Mouse (Mus musculus) forebrain, postnatal 0 days (tissue): Measurements from ENCODE around the gene Gbp7. TPM values are rescaled to one million over a fixed set of nuclear protein-coding genes. Genes with fewer than 3 reads are reported as not detected.
"Not testable (repeated sequence)": the region's sequence is repeated elsewhere in the genome, so short reads cannot be mapped to it uniquely, and the experiment has no call there.

Source experiments
- ATAC-seq: fragments of 200-750 bp; cut with Nextera tagmentation; 2 replicates; pipeline ENCODE4 v1.8.0; 2017; ENCODE audit warnings: mild to moderate bottlenecking, moderate library complexity
- DNase-seq: peaks from one replicate; pipeline ENCODE4 v3.0.0-alpha.2; 2015
- H3K27ac ChIP-seq: fragments of 300-500 bp; sonication (generic); 2 replicates; pipeline ENCODE4 v1.5.1; 2014; ENCODE audit warnings: low read depth, mild to moderate bottlenecking, antibody characterized with exemption, low read length, moderate library complexity, mixed read lengths
- H3K27me3 ChIP-seq: fragments of 300-500 bp; sonication (generic); 2 replicates; pipeline ENCODE4 v1.6.1; 2014; ENCODE audit warnings: mild to moderate bottlenecking, low read length, mixed read lengths; ENCODE audit not compliant: insufficient read depth
- H3K36me3 ChIP-seq: fragments of 300-500 bp; sonication (generic); 2 replicates; pipeline ENCODE4 v1.6.1; 2014; ENCODE audit warnings: mild to moderate bottlenecking, moderate library complexity; ENCODE audit not compliant: insufficient read depth
- H3K4me1 ChIP-seq: fragments of 300-500 bp; sonication (generic); 2 replicates; pipeline ENCODE4 v1.6.1; 2014; ENCODE audit warnings: antibody characterized with exemption; ENCODE audit not compliant: insufficient read depth
- H3K4me2 ChIP-seq: fragments of 300-500 bp; sonication (generic); 2 replicates; pipeline ENCODE4 v1.6.1; 2014; ENCODE audit warnings: low read depth, mild to moderate bottlenecking, moderate library complexity
- H3K4me3 ChIP-seq: fragments of 300-500 bp; sonication (generic); 2 replicates; pipeline ENCODE4 v1.5.1; 2014; ENCODE audit warnings: low read depth, low read length, mixed read lengths
- H3K9ac ChIP-seq: fragments of 300-500 bp; sonication (generic); 2 replicates; pipeline ENCODE4 v1.6.1; 2014; ENCODE audit warnings: mild to moderate bottlenecking
- H3K9me3 ChIP-seq: fragments of 300-500 bp; sonication (generic); 2 replicates; pipeline ENCODE4 v1.6.1; 2016; ENCODE audit warnings: low read length
- CTCF ChIP-seq: sonication (generic); IDR thresholded peaks from 2 replicates; pipeline ENCODE4 v1.5.1; 2016; ENCODE audit warnings: antibody characterized with exemption, control low read depth, low read depth
- WGBS: fragments of 180-500 bp; shearing (Covaris S2); extraction: QIAGEN DNeasy Blood & Tissue Kit; methylation state at CpG from one replicate; pipeline ENCODE4 v1.1.7; 2014; 5-methylcytosine and 5-hydroxymethylcytosine counted together
- polyA plus RNA-seq: library from polyadenylated mRNA; unstranded; fragments of >200 nt; fragmentation: Nextera tagmentation; extraction: Ambion mirVana; gene quantifications from 2 replicates; pipeline ENCODE4 v1.2.1, GENCODE M21; 2015
- total RNA-seq: library from RNA; depleted of rRNA; stranded (reverse); fragments of >200 nt; gene quantifications from 2 replicates; pipeline ENCODE4 v1.2.3, GENCODE M21; 2014

Gene Gbp7
- total and polyA plus RNA-seq, 2 experiments from 2014 or later: 2.5 to 3.0 TPM

DNA sequence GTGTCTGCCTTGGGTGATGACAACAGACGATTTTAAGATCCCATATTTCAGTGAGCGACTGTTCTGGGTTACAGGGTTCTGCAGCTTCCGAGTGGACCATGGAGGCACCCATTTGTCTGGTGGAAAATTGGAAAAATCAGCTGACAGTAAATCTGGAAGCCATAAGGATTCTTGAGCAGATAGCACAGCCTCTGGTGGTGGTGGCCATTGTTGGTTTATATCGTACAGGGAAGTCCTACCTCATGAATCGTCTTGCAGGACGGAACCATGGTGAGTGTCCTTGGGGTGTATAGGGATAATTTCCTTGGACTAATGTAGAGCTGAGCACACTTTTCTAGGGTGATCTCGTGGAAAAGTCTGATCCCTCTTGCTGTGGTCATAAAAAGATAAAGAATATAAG lies 31.5 kb downstream of the Gbp7 start:
- no peaks in the 10 kb centered on the region for H3K4me1 ChIP-seq
- no peak overlapping the region for H3K27ac ChIP-seq
- no peaks in the 10 kb centered on the region for H3K27me3 ChIP-seq
- no peak overlapping the region for H3K9ac ChIP-seq
- H3K36me3 ChIP-seq: no peaks in the 10 kb centered on the region
- DNase-seq: no peak
- ATAC-seq: no peak
- no peaks in the 10 kb centered on the region for H3K9me3 ChIP-seq
- WGBS: 90% methylated on average over 7 of the region's 7 CpGs
- H3K4me3 ChIP-seq: no peak overlapping the region
- no peak overlapping the region for H3K4me2 ChIP-seq
- TF ChIP-seq CTCF: no peak

DNA sequence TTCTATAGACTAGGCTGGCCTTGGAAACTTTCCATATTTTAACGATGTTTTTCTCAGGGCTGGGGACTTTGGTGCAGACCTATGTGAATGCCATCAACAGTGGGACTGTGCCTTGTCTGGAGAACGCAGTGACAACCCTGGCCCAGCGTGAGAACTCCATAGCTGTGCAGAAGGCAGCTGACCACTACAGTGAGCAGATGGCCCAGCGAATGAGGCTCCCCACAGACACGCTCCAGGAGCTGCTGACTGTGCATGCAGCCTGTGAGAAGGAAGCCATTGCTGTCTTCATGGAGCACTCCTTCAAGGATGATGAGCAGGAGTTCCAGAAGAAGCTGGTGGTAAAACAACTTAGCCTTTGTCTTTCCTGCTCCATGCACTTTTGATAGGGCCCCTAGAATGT lies 37.3 kb downstream of the Gbp7 start:
- not testable (repeated sequence) for H3K9me3 ChIP-seq, DNase-seq, H3K27ac ChIP-seq, H3K4me1 ChIP-seq, H3K36me3 ChIP-seq, H3K4me3 ChIP-seq, H3K4me2 ChIP-seq, H3K27me3 ChIP-seq, H3K9ac ChIP-seq, ATAC-seq
- WGBS: 50% methylated on average over 5 of the region's 5 CpGs

DNA sequence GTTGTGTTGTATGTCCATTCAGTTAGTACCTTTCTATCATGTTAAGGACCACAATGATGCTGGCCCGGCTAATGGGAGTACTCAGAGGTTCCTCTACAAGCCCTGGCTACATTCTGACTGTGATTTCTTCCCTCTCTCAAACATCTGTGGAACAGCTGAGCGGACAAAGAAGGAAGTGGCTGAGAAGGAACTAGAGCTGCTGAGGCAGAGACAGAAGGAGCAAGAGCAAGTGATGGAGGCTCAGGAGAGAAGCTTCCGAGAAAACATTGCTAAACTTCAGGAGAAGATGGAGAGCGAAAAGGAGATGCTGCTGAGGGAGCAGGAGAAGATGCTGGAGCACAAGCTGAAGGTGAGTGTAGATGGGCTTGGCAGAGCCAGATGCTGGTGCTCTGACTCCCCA lies 40.6 kb downstream of the Gbp7 start:
- Histone ChIP-seq H3K9me3 (no peaks in the 10 kb centered on the region), H3K27ac (no peak overlapping the region), H3K4me3 (no peak overlapping the region), H3K4me2 (no peak overlapping the region), H3K9ac (no peak overlapping the region), H3K27me3 (no peaks in the 10 kb centered on the region), H3K4me1 (no peaks in the 10 kb centered on the region), H3K36me3 (no peaks in the 10 kb centered on the region)
- ATAC-seq (no peak), DNase-seq (no peak)
- 93% methylated on average over 4 of the region's 4 CpGs for WGBS
- TF ChIP-seq CTCF: no peak

- H3K9ac ChIP-seq: no peak overlapping the region
- no peaks in the 10 kb centered on the region for H3K4me1 ChIP-seq
- no peaks in the 10 kb centered on the region for H3K36me3 ChIP-seq
- no peak overlapping the region for H3K27ac ChIP-seq
- DNase-seq (no peak), ATAC-seq (no peak)
- TF ChIP-seq CTCF: no peak
- H3K27me3 ChIP-seq: no peaks in the 10 kb centered on the region
- no peak overlapping the region for H3K4me2 ChIP-seq
- no peaks in the 10 kb centered on the region for H3K9me3 ChIP-seq
- 81% methylated on average over 3 of the region's 3 CpGs for WGBS
- H3K4me3 ChIP-seq: no peak overlapping the region
Measured at GRCm38 (mm10) chr3:142577108-142577507, 47.0 kb downstream of the Gbp7 start.

DNA sequence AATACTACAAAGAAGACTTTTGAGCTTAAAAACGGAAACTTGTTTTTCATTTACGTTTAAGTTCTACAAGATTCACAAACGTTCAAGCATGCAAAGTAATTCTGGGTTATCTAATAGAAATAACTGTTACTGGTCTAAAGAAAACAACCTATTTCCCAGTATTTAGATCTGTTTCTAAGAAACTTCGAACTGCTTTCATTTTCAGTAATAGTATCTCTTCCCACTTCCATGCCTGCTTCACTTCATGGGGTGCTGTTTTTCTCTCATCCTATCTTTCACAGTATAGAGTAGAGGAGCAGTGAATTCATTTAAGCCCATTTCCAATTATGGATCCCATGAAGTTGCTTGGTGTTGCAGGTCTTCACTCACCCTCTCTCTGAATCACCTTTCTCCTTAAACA lies 48.2 kb downstream of the Gbp7 start:
- Histone ChIP-seq H3K27me3 (no peaks in the 10 kb centered on the region), H3K4me3 (no peak overlapping the region), H3K9ac (no peak overlapping the region), H3K4me2 (no peak overlapping the region), H3K27ac (no peak overlapping the region), H3K36me3 (no peaks in the 10 kb centered on the region), H3K9me3 (no peaks in the 10 kb centered on the region), H3K4me1 (no peaks in the 10 kb centered on the region)
- no peak for ATAC-seq
- WGBS: 90% methylated on average over 4 of the region's 4 CpGs
- DNase-seq: no peak
- TF ChIP-seq CTCF: no peak

- H3K27ac ChIP-seq: no peak overlapping the region
- 93% methylated on average over 4 of the region's 4 CpGs for WGBS
- no peaks in the 10 kb centered on the region for H3K36me3 ChIP-seq
Measured at GRCm38 (mm10) chr3:142583067-142583466, 52.9 kb downstream of the Gbp7 start.

GRCm38 (mm10) chr3:142587386-142587785 lies 57.2 kb downstream of the Gbp7 start:
- no peaks in the 10 kb centered on the region for H3K4me1 ChIP-seq
- DNase-seq (no peak), ATAC-seq (no peak)
- no peaks in the 10 kb centered on the region for H3K27me3 ChIP-seq
- H3K27ac ChIP-seq: no peak overlapping the region
- no peaks in the 10 kb centered on the region for H3K36me3 ChIP-seq
- TF ChIP-seq CTCF: no peak
- H3K9me3 ChIP-seq: no peaks in the 10 kb centered on the region
- H3K4me3 ChIP-seq: no peak overlapping the region
- H3K9ac ChIP-seq: no peak overlapping the region
- no peak overlapping the region for H3K4me2 ChIP-seq

More at GRCm38 (mm10) chr3:142583067-142583466, 52.9 kb downstream of the Gbp7 start:
- Histone ChIP-seq H3K9me3 (no peaks in the 10 kb centered on the region), H3K4me2 (no peak overlapping the region), H3K4me3 (no peak overlapping the region), H3K4me1 (no peaks in the 10 kb centered on the region), H3K9ac (no peak overlapping the region), H3K27me3 (no peaks in the 10 kb centered on the region)
- TF ChIP-seq CTCF: no peak
- DNase-seq (no peak), ATAC-seq (no peak)

GRCm38 (mm10) chr3:142588888-142589287 lies 58.7 kb downstream of the Gbp7 start:
- 54% methylated on average over 2 of the region's 2 CpGs for WGBS
- ATAC-seq: no peak
- no peak overlapping the region for H3K4me3 ChIP-seq
- H3K36me3 ChIP-seq: no peaks in the 10 kb centered on the region
- H3K4me1 ChIP-seq: no peaks in the 10 kb centered on the region
- no peaks in the 10 kb centered on the region for H3K9me3 ChIP-seq
- H3K4me2 ChIP-seq: no peak overlapping the region
- no peak overlapping the region for H3K9ac ChIP-seq
- DNase-seq: no peak
- no peak for TF ChIP-seq CTCF
- no peak overlapping the region for H3K27ac ChIP-seq
- H3K27me3 ChIP-seq: no peaks in the 10 kb centered on the region
